Mouse (Mus musculus): Measurements from ENCODE around the gene Map4k2. TPM values are rescaled to one million over a fixed set of nuclear protein-coding genes. Genes with fewer than 3 reads are reported as not detected.

Map4k2 gene
- polyA plus RNA-seq, 1 experiment from 2014 or later, result 13.8 TPM

DNA sequence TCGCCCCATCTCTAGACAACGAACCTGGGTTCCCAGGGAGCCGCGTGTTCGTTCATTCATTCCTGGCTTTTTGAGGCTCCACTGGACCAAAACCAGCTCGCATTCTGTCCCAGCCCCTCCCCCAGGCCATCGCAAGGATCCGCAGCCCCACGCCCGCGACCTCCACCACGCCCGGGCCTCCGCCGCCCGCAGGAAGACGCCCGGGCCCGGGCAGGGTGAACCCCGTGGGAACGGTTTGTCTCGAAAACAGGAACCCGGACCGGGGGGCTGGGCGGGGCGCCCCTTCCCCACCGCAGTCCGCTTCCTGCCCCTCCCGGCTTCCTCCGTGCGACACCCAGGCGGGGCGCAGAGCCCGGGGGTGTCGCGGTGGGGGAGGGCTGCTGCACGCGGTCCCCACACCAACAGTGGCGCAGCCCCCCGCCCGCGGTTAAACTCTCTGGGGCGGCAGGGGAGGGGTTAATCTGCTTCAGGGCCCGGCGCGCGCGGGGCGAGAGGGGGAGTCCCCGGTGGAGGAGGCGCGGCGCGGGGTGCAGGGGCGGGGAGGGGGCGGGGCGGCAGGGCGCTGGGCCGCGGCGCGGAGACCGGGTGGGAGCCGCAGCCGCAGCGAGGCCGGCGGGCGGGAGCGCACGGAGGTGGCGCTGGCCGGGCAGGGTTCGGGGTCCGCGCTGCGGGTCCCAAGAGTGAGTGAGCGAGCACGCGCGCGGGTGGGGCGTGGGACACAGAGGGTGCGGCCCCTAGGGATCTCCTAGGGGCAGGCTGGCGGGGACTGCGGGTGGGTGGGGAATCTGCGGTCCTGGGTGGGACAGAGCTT is 58.6 kb downstream of the Map4k2 start, which contains the start of gene Rasgrp2:
TSS of gene Rasgrp2 (plus strand) at position 56 of the 811 bp plus-strand sequence.
- under 1% methylated on average over 82 of the region's 87 CpGs for WGBS
- H3K27ac ChIP-seq, result peak within 1 kb of the TSS; percentile 67
- ATAC-seq (ENCODE audit: insufficient read depth, low FRiP score, low read depth), result no peak

GRCm38 (mm10) chr19:6400096-6401086 is 59.5 kb downstream of the Map4k2 start:
- no peaks in the 10 kb centered on the region for H3K9me3 ChIP-seq
- H3K36me3 ChIP-seq, result no peaks in the 10 kb centered on the region
- ATAC-seq (ENCODE audit: insufficient read depth, low FRiP score, low read depth), result no peak; the same call in 1 of the 2 replicates
- peaks cover 19% of the 10 kb centered on the region for H3K27me3 ChIP-seq (replicated peaks)
- peak overlapping the region; percentile 51 for H3K4me3 ChIP-seq (replicated peaks)
- peak overlapping the region; percentile 98 for H3K4me2 ChIP-seq
- H3K4me1 ChIP-seq, result peaks cover 37% of the 10 kb centered on the region
- WGBS, result 2% methylated on average over 29 of the region's 29 CpGs
- H3K9ac ChIP-seq, result no peak overlapping the region
- H3K27ac ChIP-seq, result peak overlapping the region; percentile 67; the same call in 1 of the 2 replicates

More for the DNA sequence above, 58.6 kb downstream of the Map4k2 start, which contains the start of gene Rasgrp2:
- Histone ChIP-seq H3K27me3 (replicated peaks) (peaks cover 19% of the 10 kb centered on the region), H3K9me3 (no peaks in the 10 kb centered on the region), H3K4me2 (peak within 1 kb of the TSS; percentile 98), H3K9ac (peak within 1 kb of the TSS; percentile 22; the same call in 1 of the 2 replicates), H3K4me1 (peaks cover 37% of the 10 kb centered on the region), H3K36me3 (no peaks in the 10 kb centered on the region), H3K4me3 (replicated peaks) (peak within 1 kb of the TSS; percentile 51)

DNA sequence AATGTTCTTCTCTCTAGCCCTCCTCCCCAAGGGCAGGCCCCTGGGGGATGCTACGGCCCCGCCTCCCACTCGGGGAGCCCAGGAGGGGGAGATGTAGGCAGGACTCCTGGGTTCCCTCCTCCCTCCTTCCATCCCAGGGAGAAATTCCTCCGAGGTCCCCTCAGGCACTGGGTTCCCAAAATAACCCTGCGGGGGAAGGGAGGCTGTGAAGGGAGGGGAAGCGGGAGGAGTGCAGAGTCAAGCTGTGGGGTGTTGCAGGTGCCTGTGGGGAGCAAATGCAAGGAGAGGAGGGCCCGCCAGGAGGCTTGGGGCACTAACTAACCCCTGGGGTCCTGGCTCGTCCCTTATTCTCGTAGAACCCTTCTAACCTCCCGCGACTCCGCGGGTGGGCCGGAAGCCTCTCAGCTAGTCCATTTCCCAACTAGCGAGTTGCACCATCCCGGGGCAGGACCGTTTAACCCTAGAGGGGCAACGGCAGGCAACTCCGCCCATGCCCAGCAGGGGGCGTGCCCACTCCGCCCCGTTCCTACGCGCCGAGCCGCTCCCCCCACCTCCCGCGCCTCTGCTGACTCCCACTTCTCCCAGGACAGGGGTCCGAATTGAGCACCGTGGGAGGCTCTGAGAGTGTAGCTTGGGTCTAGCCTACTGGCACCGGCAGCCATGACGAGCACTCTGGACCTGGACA is 60.3 kb downstream of the Map4k2 start:
- peak overlapping the region; percentile 51 for H3K4me3 ChIP-seq (replicated peaks)
- H3K36me3 ChIP-seq, result no peaks in the 10 kb centered on the region
- H3K9me3 ChIP-seq, result no peaks in the 10 kb centered on the region
- under 1% methylated on average over 32 of the region's 32 CpGs for WGBS
- H3K9ac ChIP-seq, result no peak overlapping the region
- H3K27me3 ChIP-seq (replicated peaks), result peaks cover 19% of the 10 kb centered on the region
- H3K27ac ChIP-seq, result peak overlapping the region; percentile 67
- H3K4me2 ChIP-seq, result peak overlapping the region; percentile 98
- peaks cover 37% of the 10 kb centered on the region for H3K4me1 ChIP-seq
- peak; percentile 19; the same call in 1 of the 2 replicates for ATAC-seq (ENCODE audit: insufficient read depth, low FRiP score, low read depth)

DNA sequence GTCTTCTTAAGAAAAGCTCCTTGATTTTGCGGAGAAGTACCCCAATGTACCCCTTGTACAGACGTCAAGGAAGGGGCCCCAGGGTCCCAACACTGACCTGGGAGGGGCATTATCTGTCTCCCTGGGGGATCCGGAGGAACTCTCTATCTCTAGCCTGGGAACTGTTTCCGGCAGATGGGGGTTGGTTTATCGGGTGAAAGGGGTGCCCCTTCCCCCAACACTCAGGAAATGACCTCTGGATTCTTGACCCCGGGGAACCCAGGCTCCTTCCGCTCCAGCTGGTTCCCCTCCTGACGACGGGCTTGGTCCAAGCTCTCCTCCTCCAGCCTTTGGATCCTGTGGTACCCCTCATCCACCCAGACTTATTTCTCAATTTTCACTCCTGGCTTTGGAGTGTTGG is 61.0 kb downstream of the Map4k2 start:
- H3K9me3 ChIP-seq, result no peaks in the 10 kb centered on the region
- H3K4me1 ChIP-seq, result peaks cover 37% of the 10 kb centered on the region
- 8% methylated on average over 9 of the region's 9 CpGs for WGBS
- peak overlapping the region; percentile 51 for H3K4me3 ChIP-seq (replicated peaks)
- no peak overlapping the region for H3K9ac ChIP-seq
- peaks cover 19% of the 10 kb centered on the region for H3K27me3 ChIP-seq (replicated peaks)
- H3K27ac ChIP-seq, result no peak overlapping the region
- peak overlapping the region; percentile 98 for H3K4me2 ChIP-seq
- ATAC-seq (ENCODE audit: insufficient read depth, low FRiP score, low read depth), result no peak
- no peaks in the 10 kb centered on the region for H3K36me3 ChIP-seq

GRCm38 (mm10) chr19:6403869-6404268 is 62.9 kb downstream of the Map4k2 start:
- Histone ChIP-seq H3K4me2 (no peak overlapping the region), H3K27me3 (replicated peaks) (peaks cover 14% of the 10 kb centered on the region), H3K9ac (no peak overlapping the region), H3K9me3 (no peaks in the 10 kb centered on the region), H3K27ac (no peak overlapping the region), H3K4me3 (replicated peaks) (no peak overlapping the region), H3K4me1 (peaks cover 27% of the 10 kb centered on the region), H3K36me3 (no peaks in the 10 kb centered on the region)
- 79% methylated on average over 10 of the region's 10 CpGs for WGBS
- ATAC-seq (ENCODE audit: insufficient read depth, low FRiP score, low read depth), result no peak

Small RNA genes lying within 50 kb of the gene (microRNA-seq; reads per million reads assigned to microRNA genes)
- not detected for gene Mir6989

Other genes starting within 250 kb of the Map4k2 start
- 0.28 TPM in 1 of 2 replicates, not detected in the other for gene AC131692.1, start 246.7 kb upstream of the Map4k2 start, polyA plus RNA-seq (2015; fragmentation: Nextera tagmentation; extraction: Ambion mirVana)
- 3.0 and 5.9 TPM in 2 replicates for gene Naaladl1, start 235.4 kb upstream of the Map4k2 start, polyA plus RNA-seq (2015; fragmentation: Nextera tagmentation; extraction: Ambion mirVana)
- 40.7 and 46.1 TPM in 2 replicates for gene Sac3d1, start 222.5 kb upstream of the Map4k2 start, polyA plus RNA-seq (2015; fragmentation: Nextera tagmentation; extraction: Ambion mirVana)
- 29.2 and 29.9 TPM in 2 replicates for gene Snx15, start 212.8 kb upstream of the Map4k2 start, polyA plus RNA-seq (2015; fragmentation: Nextera tagmentation; extraction: Ambion mirVana)
- gene Batf2, start 200.2 kb upstream of the Map4k2 start, polyA plus RNA-seq (2015; fragmentation: Nextera tagmentation; extraction: Ambion mirVana), result 0.34 and 0.55 TPM in 2 replicates
- gene Arl2, start 199.6 kb upstream of the Map4k2 start, polyA plus RNA-seq (2015; fragmentation: Nextera tagmentation; extraction: Ambion mirVana), result 101 and 102 TPM in 2 replicates
- not detected in 2 replicates for gene Majin, start 156.7 kb upstream of the Map4k2 start, polyA plus RNA-seq (2015; fragmentation: Nextera tagmentation; extraction: Ambion mirVana)
- gene Gpha2, start 114.8 kb upstream of the Map4k2 start, polyA plus RNA-seq (2015; fragmentation: Nextera tagmentation; extraction: Ambion mirVana), result 0.62 TPM in 2 replicates
- gene Ppp2r5b, start 105.3 kb upstream of the Map4k2 start, polyA plus RNA-seq (2015; fragmentation: Nextera tagmentation; extraction: Ambion mirVana), result 20.5 and 23.7 TPM in 2 replicates
- gene Atg2a, start 99.5 kb upstream of the Map4k2 start, polyA plus RNA-seq (2015; fragmentation: Nextera tagmentation; extraction: Ambion mirVana), result 7.6 and 10.6 TPM in 2 replicates
- gene Ehd1, start 64.4 kb upstream of the Map4k2 start, polyA plus RNA-seq (2015; fragmentation: Nextera tagmentation; extraction: Ambion mirVana), result 67.3 and 73.4 TPM in 2 replicates
- gene Cdc42bpg, start 34.7 kb upstream of the Map4k2 start, polyA plus RNA-seq (2015; fragmentation: Nextera tagmentation; extraction: Ambion mirVana), result 1.3 and 1.5 TPM in 2 replicates
- gene Men1, start 6.2 kb upstream of the Map4k2 start, polyA plus RNA-seq (2015; fragmentation: Nextera tagmentation; extraction: Ambion mirVana), result 70.2 and 74.3 TPM in 2 replicates
- gene Sf1, start 22.6 kb downstream of the Map4k2 start, polyA plus RNA-seq (2015; fragmentation: Nextera tagmentation; extraction: Ambion mirVana), result 104 and 127 TPM in 2 replicates
- gene Pygm, start 43.3 kb downstream of the Map4k2 start, polyA plus RNA-seq (2015; fragmentation: Nextera tagmentation; extraction: Ambion mirVana), result 10.3 and 12.8 TPM in 2 replicates
- 55.8 and 57.6 TPM in 2 replicates for gene Rasgrp2, start 58.2 kb downstream of the Map4k2 start, polyA plus RNA-seq (2015; fragmentation: Nextera tagmentation; extraction: Ambion mirVana)
- gene Nrxn2, start 77.6 kb downstream of the Map4k2 start, polyA plus RNA-seq (2015; fragmentation: Nextera tagmentation; extraction: Ambion mirVana), result 1.4 and 2.7 TPM in 2 replicates
- not detected in 2 replicates for gene Slc22a12, start 201.9 kb downstream of the Map4k2 start, polyA plus RNA-seq (2015; fragmentation: Nextera tagmentation; extraction: Ambion mirVana)